Mouse (Mus musculus) c-Kit-positive CD71-positive TER-119-negative erythroid progenitor cells, embryonic 14.5 days (primary cell): ENCODE measurements around the gene Nebl.

Source experiments
- DNase-seq: peaks from one replicate; pipeline ENCODE4 v3.0.0-alpha.2; 2013; ENCODE audit warnings: low read depth

Nebl gene

DNA sequence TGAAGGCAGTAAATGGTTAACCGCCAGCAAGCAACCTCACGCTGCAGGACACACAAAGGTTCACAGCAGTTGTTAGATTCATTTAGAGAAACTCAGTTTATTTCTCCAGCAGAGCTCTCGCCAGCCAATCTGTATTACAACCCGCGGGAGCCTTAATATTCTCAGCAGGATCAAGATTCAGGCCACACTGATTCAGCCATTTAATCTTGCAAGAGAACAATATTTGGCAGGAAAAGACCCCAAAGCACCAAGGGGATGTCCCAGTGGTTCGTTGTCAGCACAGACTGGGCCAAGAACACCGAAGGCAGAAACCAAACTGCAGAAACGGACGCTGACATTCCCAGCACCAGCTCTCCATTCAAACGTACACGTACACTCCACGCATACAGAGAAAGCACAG lies 216.5 kb downstream of the Nebl start:
- no peak for DNase-seq

GRCm38 (mm10) chr2:17509942-17510341 lies 221.3 kb downstream of the Nebl start:
- no peak for DNase-seq

DNA sequence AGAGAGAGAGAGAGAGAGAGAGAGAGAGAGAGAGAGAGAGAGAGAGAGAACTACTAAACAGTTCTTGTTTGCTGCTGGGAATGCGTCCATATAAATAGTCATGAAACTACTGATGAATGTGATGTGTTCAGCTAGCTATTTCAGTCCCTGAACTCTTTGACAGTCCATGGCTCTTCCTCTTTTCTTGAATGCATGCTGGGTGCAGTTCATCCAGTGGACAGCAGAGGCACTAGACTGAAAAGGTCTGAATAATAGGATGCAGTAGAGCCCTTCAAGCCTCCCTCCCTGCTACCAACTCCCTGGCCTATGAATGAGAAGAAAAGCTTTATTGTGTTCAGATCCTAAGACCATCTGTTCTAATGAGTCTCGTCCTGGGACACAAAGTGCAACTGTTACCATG lies 223.9 kb downstream of the Nebl start:
- no peak for DNase-seq

- no peak for DNase-seq
Measured at GRCm38 (mm10) chr2:17504115-17504774, 227.0 kb downstream of the Nebl start.

DNA sequence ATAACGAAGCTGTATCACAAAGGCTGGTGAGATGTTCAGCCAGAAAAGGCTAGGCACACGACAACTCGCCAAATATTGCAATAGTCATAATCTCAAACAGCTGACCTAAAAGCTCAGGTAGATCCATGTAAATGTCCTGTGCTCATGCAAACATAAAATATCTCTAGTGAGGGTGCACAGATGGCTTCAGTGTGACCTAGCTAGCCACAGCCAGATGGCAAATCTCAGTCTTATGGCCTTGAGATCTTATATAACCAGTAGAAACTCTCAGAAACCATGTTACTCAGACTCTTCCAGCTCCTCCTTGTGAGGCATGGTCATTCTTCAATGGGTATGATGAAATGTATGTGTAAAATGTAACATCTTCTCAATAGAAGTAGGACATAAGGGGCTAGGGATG lies 230.2 kb downstream of the Nebl start:
- DNase-seq: no peak

GRCm38 (mm10) chr2:17465517-17466174 lies 265.6 kb downstream of the Nebl start:
- no peak for DNase-seq

- no peak for DNase-seq
Measured at GRCm38 (mm10) chr2:17460434-17460833, 270.8 kb downstream of the Nebl start.

DNA sequence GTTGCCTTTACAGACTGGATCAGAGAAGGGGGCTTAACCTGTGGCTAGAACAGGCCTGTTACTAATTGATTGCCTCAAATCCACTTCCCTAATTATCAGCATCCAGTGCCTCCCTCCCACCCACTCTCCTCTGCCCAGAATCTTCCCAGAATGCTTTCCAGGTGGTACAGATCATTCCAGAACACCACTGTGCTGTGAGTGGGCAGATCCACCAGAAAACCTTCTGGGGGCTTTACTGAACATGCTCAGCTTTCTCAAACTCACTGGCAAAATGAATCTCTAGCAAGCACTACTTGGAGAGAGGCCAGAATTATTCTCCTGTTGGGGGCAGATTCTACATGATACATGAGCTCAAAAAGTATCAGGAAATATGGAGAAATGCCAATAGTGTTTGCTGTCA lies 277.6 kb downstream of the Nebl start:
- no peak for DNase-seq

- DNase-seq: no peak
Measured at GRCm38 (mm10) chr2:17448341-17448740, 282.9 kb downstream of the Nebl start.

- no peak for DNase-seq
Measured at GRCm38 (mm10) chr2:17443581-17443980, 287.7 kb downstream of the Nebl start.

- no peak for DNase-seq
Measured at GRCm38 (mm10) chr2:17438317-17438716, 292.9 kb downstream of the Nebl start.

- no peak for DNase-seq
Measured at GRCm38 (mm10) chr2:17436739-17437440, 294.4 kb downstream of the Nebl start.

DNA sequence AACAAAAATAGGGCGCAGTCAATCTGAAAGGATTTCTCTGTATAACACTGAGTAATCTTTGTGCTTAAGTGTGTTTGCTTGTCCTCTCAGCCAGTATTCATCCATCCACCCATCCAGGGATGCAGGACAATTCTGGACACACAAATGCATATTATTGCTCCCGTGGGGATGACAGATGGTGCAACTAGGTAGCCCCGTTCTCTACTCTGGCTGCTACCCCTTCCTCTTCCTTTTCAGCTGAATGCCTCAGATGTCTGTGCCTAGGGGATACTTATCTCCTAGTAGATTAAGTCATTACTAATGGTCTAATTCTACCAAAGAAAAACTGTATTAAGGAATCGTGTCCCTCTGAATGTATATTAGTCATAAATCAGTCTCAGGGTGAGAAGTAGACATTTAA lies 296.0 kb downstream of the Nebl start:
- no peak for DNase-seq

GRCm38 (mm10) chr2:17429028-17429427 lies 302.2 kb downstream of the Nebl start:
- no peak for DNase-seq

DNA sequence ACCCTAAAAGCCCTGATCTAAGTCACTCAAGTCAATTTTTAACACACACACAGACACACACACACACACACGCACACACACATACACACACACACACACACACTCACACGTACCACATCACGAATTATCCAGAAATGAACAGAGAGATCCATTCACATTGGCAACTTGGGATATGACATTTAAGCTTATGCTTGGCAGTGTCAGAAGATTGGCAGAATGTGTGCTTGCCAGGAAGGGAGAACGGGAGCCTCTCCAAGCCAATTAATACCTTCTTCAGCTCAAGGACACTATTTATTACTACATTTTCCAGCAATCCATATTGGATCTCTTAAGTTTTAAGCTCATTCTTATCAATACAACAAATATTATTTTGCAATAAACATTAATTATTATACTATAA lies 303.1 kb downstream of the Nebl start:
- no peak for DNase-seq

DNA sequence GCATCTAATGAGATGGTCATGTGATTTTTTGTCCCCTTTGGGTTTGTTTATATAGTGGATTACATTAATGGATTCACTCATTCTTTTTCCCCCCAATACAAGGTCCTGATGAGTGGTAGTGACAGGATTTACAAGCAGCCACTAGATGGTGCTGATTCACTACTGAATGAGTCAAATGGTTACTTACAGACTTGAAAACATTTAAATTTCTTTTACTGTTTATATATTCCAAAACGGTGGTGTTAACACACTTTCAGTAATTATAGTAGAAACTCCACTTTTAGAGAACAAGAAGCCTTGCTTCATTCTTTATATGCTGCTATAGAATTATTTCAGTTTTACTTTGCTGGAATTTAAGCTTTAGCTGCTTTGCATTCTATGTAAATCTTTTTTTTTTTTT lies 308.3 kb downstream of the Nebl start:
- DNase-seq: peak; percentile 14

DNA sequence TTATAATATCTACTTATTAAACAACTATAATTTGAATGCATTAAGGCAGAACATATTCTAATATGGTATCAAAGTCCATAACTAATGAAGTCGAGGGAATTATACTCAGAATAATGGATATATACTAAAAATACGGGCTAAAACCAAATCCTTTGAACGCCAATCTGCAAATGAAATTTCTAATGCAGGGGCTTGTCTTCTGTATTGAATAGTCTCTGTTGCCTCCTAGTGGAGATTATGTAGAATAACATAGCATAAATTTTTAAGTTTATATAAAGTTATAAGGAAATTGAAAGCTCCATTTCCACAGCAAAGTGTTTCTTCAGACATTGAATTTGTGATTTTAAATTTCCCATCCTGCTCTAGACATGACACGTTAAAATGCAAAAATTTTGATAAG lies 315.9 kb downstream of the Nebl start:
- no peak for DNase-seq

- no peak for DNase-seq
Measured at GRCm38 (mm10) chr2:17414324-17414723, 316.9 kb downstream of the Nebl start.

DNA sequence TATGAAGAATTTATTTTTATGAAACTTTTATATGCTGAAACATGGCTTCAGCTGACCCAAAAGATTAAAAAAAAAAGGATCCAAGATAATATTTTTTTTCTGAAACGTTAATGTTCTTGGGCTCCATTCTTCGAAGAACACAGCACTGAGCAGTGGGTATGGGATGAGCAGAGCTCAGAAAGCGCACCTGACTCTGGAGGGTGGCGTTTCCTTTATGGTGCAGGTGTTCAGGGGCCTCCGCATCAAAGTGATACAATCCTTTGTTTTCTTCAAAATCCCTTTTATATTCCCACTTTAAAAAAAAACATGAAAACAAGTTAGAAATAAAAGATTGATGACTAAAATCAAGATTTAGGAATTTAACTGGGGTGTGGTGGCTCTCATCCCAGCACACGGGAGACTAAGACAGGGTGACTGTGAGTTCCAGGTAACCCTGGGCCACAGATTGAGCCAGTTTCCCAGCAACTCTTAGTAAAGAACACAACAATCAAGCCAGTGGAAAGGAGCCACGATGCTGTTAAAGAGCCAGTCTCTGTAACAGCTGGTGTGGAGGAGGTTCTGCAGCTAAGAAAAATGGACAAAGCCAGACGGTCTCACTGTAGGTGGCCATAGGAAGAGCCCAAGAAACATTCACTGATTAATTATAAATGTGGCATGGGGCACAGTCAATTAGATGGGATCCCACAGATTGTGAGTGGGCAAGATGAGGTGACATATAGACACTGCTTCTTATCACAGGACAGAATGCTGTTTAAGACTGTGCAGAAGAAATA lies 317.6 kb downstream of the Nebl start:
- no peak for DNase-seq

DNA sequence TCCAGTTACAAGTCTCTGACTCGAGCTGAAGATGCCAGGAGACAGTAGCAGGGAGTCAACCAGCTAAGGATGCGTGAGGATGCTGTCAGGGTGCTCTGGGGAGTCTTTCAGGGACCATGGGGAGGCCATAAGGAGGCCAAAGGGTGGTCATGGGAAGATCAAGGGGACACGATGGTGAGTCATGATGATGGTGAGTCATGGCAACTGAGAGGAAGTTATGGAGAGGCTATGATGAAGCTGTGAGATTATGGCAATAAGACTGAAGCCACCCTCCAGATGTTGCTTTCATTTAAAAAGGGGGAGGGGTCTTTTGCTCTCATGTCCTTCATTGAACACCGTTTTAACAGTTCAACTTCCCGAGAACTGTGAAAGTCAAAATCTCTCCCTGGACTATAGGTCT lies 322.0 kb downstream of the Nebl start:
- no peak for DNase-seq

DNA sequence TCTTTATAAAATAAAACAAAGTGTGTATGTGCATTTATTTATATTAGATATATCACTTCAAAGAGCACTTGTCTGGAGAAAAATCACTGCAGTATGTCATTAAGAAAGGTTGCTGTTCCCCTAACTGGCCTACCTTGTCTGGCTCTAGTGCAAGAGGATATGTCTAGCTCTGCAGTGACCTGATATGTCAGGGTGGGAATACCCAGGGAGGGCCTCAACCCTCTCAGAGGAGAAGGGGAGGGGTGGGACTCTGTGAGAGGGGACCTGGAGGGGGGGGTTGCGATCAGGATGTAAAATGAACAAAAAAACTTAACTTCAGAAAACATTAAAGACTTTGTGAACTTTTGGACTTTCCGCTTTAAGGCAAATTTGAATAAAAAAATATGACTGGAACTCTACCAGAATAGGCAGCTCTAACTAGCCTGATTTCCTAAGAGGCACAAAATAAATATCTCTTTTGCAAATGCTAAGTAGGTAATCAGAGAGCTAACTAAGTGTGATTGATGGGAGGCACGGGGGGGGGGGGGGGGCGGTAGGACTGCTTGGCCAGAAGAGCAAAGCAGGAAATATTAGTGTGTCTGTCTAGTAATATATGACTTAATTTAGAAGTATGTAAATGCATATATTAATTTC lies 325.2 kb downstream of the Nebl start:
- no peak for DNase-seq

GRCm38 (mm10) chr2:17402511-17402910 lies 328.8 kb downstream of the Nebl start:
- no peak for DNase-seq
